Mouse (Mus musculus): ENCODE data around the gene Rita1. TPM values are rescaled to one million over a fixed set of nuclear protein-coding genes. Genes with fewer than 3 reads are reported as not detected.

Rita1 gene
- polyA plus RNA-seq (2016; fragmentation: Nextera tagmentation; extraction: Ambion mirVana) = 16.5 and 17.8 TPM in 2 replicates

- peak within 1 kb of the TSS; percentile 81 for H3K4me3 ChIP-seq
- peak; percentile 97 for DNase-seq (ENCODE audit: extremely low spot score, low spot score)
- WGBS = under 1% methylated on average over 22 of the region's 22 CpGs
- H3K9me3 ChIP-seq = peaks cover 7% of the 10 kb centered on the region; the same call in 1 of the 2 replicates
- no peaks in the 10 kb centered on the region for H3K27me3 ChIP-seq (ENCODE audit: poor library complexity, severe bottlenecking)
- peaks cover 53% of the 10 kb centered on the region for H3K36me3 ChIP-seq (replicated peaks)
- peak within 1 kb of the TSS; percentile 95 for H3K27ac ChIP-seq
- peaks cover 20% of the 10 kb centered on the region for H3K4me1 ChIP-seq
These were observed at the start of gene Rita1, which contains the start of gene Ddx54 for GRCm38 (mm10) chr5:120612442-120612821. Rita1 (minus strand) TSS chr5:120612589. Ddx54 (plus strand) TSS chr5:120612739.

- Histone ChIP-seq H3K9me3 (no peaks in the 10 kb centered on the region), H3K27ac (no peak overlapping the region), H3K4me3 (no peak overlapping the region), H3K4me1 (peaks cover 7% of the 10 kb centered on the region), H3K36me3 (replicated peaks) (no peaks in the 10 kb centered on the region), H3K27me3 (ENCODE audit: poor library complexity, severe bottlenecking) (peaks cover 11% of the 10 kb centered on the region; the same call in 1 of the 2 replicates)
- DNase-seq (ENCODE audit: extremely low spot score, low spot score) = no peak
- 62% methylated on average over 5 of the region's 5 CpGs for WGBS
These were observed 48.4 kb upstream of the Rita1 start for GRCm38 (mm10) chr5:120660816-120661215.

GRCm38 (mm10) chr5:120656281-120656751 is 43.9 kb upstream of the Rita1 start:
- 89% methylated on average over 12 of the region's 12 CpGs for WGBS
- no peak for DNase-seq (ENCODE audit: extremely low spot score, low spot score)
- H3K36me3 ChIP-seq (replicated peaks) = no peaks in the 10 kb centered on the region
- peaks cover 21% of the 10 kb centered on the region for H3K27me3 ChIP-seq (ENCODE audit: poor library complexity, severe bottlenecking)
- no peak overlapping the region for H3K4me3 ChIP-seq
- peaks cover 5% of the 10 kb centered on the region; the same call in 1 of the 2 replicates for H3K4me1 ChIP-seq
- H3K9me3 ChIP-seq = no peaks in the 10 kb centered on the region
- no peak overlapping the region for H3K27ac ChIP-seq

GRCm38 (mm10) chr5:120653873-120654272 is 41.5 kb upstream of the Rita1 start:
- no peak for DNase-seq (ENCODE audit: extremely low spot score, low spot score)
- Histone ChIP-seq H3K9me3 (no peaks in the 10 kb centered on the region), H3K4me3 (no peak overlapping the region), H3K27me3 (ENCODE audit: poor library complexity, severe bottlenecking) (peaks cover 46% of the 10 kb centered on the region), H3K27ac (no peak overlapping the region), H3K4me1 (peaks cover 8% of the 10 kb centered on the region), H3K36me3 (replicated peaks) (no peaks in the 10 kb centered on the region)
- WGBS = 86% methylated on average over 2 of the region's 2 CpGs

- H3K4me1 ChIP-seq = peaks cover 15% of the 10 kb centered on the region
- no peaks in the 10 kb centered on the region for H3K36me3 ChIP-seq (replicated peaks)
- H3K27ac ChIP-seq = no peak overlapping the region
- H3K27me3 ChIP-seq (ENCODE audit: poor library complexity, severe bottlenecking) = peaks cover 53% of the 10 kb centered on the region
- H3K4me3 ChIP-seq = no peak overlapping the region
- WGBS = 82% methylated on average over 28 of the region's 28 CpGs
- H3K9me3 ChIP-seq = no peaks in the 10 kb centered on the region
- DNase-seq (ENCODE audit: extremely low spot score, low spot score) = no peak
These were observed 40.7 kb upstream of the Rita1 start for GRCm38 (mm10) chr5:120652915-120653701.

GRCm38 (mm10) chr5:120651230-120651629 is 38.8 kb upstream of the Rita1 start:
- H3K27ac ChIP-seq = no peak overlapping the region
- H3K4me3 ChIP-seq = no peak overlapping the region
- H3K27me3 ChIP-seq (ENCODE audit: poor library complexity, severe bottlenecking) = peaks cover 72% of the 10 kb centered on the region
- peaks cover 15% of the 10 kb centered on the region for H3K4me1 ChIP-seq
- H3K36me3 ChIP-seq (replicated peaks) = no peaks in the 10 kb centered on the region
- DNase-seq (ENCODE audit: extremely low spot score, low spot score) = no peak
- WGBS = 87% methylated on average over 5 of the region's 5 CpGs
- H3K9me3 ChIP-seq = no peaks in the 10 kb centered on the region

- Histone ChIP-seq H3K4me1 (peaks cover 15% of the 10 kb centered on the region), H3K9me3 (no peaks in the 10 kb centered on the region), H3K36me3 (replicated peaks) (no peaks in the 10 kb centered on the region), H3K27me3 (ENCODE audit: poor library complexity, severe bottlenecking) (peaks cover 77% of the 10 kb centered on the region), H3K4me3 (no peak overlapping the region), H3K27ac (no peak overlapping the region)
- DNase-seq (ENCODE audit: extremely low spot score, low spot score) = no peak
- WGBS = 24% methylated on average over 13 of the region's 13 CpGs
These were observed 37.5 kb upstream of the Rita1 start for GRCm38 (mm10) chr5:120649938-120650337.

DNA sequence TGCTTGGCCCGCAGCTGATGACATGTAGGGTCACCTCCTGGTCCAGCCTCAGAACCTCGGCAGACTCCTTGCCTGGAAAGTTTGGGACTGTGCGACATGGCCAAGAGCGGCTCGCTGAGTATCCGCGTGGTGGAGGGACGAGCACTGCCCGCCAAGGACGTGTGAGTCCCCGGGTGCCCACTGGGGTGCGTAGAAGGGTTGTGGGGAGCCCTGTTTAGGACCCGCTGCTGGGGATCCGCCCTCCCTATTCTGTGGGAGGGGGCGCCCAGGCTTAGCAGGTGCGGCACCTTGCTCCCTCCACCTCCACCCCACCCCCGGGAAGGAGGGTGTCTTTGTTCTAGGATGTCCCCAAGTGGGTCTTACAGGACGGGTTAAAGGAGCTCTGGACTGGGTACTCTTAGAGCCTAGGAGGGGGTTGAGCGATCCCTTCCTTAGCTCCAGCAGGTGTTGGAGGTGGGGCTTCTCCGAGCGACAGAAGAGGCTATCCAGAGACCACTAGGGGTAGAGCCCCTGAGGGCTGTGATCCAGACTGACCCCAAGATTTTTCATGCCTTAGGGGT is 37.1 kb upstream of the Rita1 start:
- Histone ChIP-seq H3K4me1 (peaks cover 15% of the 10 kb centered on the region), H3K4me3 (peak overlapping the region; percentile 45), H3K36me3 (replicated peaks) (no peaks in the 10 kb centered on the region), H3K27ac (no peak overlapping the region), H3K9me3 (no peaks in the 10 kb centered on the region), H3K27me3 (ENCODE audit: poor library complexity, severe bottlenecking) (peaks cover 77% of the 10 kb centered on the region)
- DNase-seq (ENCODE audit: extremely low spot score, low spot score) = no peak
- WGBS = 3% methylated on average over 21 of the region's 21 CpGs

DNA sequence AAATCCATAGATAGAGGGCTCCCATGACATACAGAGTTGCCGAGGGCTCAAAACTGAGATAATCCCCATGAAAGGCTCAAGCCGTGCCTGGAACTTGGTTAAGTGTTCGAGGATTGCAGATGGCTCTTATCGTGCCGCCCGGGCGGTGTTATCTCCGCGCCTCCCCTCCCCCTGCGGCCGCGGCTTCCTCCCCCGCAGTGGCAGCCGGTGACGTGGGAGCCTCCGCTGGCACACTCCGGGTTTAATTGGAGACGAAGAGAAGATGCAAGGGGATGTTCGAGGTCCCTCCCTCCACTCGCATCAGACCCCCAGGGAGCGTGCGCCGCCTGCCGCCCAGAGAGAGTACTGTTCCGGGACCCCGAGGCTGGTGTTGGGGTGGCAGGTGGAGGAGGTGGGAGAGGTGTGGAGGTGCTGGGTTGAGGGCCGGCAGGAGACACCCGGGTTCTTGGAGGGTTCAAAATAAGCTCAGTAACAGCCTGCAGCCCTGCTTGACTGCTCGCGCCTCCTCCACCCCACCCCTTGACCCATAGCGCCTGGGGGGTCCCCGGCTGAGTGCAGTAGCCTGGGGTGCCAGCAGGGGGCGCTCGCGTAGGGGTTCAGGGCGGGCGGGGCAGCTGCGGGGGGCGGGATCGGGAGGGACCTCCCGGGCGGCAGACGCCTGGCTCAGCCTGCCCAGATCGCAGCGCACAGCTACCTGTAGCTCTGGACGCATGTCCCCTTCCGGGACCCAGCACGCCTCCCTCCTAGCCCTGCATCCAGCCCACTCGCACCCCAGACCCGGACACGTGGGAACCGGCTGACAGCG is 36.4 kb upstream of the Rita1 start, which contains the start of gene Rasal1:
TSS of gene Rasal1 (plus strand) at position 244 of the 805 bp plus-strand sequence.
- 2% methylated on average over 50 of the region's 53 CpGs for WGBS
- Histone ChIP-seq H3K36me3 (replicated peaks) (no peaks in the 10 kb centered on the region), H3K27me3 (ENCODE audit: poor library complexity, severe bottlenecking) (peaks cover 77% of the 10 kb centered on the region), H3K4me3 (peak within 1 kb of the TSS; percentile 45), H3K9me3 (no peaks in the 10 kb centered on the region), H3K4me1 (peaks cover 15% of the 10 kb centered on the region), H3K27ac (no peak within 1 kb of the TSS)
- DNase-seq (ENCODE audit: extremely low spot score, low spot score) = peak; percentile 53

GRCm38 (mm10) chr5:120647814-120648491 is 35.6 kb upstream of the Rita1 start:
- H3K9me3 ChIP-seq = no peaks in the 10 kb centered on the region
- no peaks in the 10 kb centered on the region for H3K36me3 ChIP-seq (replicated peaks)
- no peak overlapping the region for H3K4me3 ChIP-seq
- 45% methylated on average over 12 of the region's 12 CpGs for WGBS
- H3K4me1 ChIP-seq = peaks cover 15% of the 10 kb centered on the region
- H3K27ac ChIP-seq = no peak overlapping the region
- peaks cover 73% of the 10 kb centered on the region for H3K27me3 ChIP-seq (ENCODE audit: poor library complexity, severe bottlenecking)
- DNase-seq (ENCODE audit: extremely low spot score, low spot score) = no peak

DNA sequence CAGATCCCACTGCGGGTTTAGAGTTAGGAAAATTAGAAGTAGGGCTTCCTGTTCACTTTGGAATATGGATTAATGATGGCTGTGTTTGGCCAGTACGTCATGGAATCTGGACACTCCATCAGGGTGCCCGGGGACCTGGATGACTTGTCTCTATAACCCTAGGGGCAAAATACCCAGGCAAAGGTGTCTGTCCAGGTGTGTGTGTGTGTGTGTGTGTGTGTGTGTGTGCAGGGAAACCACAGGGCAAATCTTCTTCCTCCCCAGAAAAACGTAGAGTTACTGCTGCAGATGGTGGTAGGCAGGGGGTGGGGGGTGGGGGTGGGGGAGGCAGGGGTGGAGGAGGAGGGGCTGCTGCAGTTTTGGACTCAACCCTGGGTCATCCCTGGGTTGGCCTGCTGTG is 35.0 kb upstream of the Rita1 start:
- Histone ChIP-seq H3K27ac (no peak overlapping the region), H3K4me1 (peaks cover 15% of the 10 kb centered on the region), H3K36me3 (replicated peaks) (no peaks in the 10 kb centered on the region), H3K9me3 (no peaks in the 10 kb centered on the region), H3K27me3 (ENCODE audit: poor library complexity, severe bottlenecking) (peaks cover 67% of the 10 kb centered on the region), H3K4me3 (no peak overlapping the region)
- no peak for DNase-seq (ENCODE audit: extremely low spot score, low spot score)
- 71% methylated on average over 4 of the region's 4 CpGs for WGBS

DNA sequence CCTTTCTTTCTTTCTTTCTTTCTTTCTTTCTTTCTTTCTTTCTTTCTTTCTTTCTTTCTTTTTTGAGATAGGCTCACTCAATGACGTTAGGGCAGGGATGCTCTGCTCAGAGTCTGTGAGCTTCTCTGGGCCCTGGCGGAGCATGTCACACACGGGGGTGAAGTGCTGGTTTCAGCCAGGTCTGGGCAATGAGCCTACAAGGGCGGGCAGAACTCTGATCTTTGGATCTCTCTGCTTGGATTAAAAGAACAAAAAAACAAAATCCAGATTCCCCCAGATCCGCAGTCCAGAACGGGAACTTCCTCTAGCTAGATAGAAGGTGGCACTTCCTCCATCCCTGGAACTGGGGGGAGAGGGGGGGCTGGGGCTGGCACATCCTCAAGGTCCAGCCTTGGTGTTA is 33.5 kb upstream of the Rita1 start:
- Histone ChIP-seq H3K27me3 (ENCODE audit: poor library complexity, severe bottlenecking) (peaks cover 52% of the 10 kb centered on the region), H3K4me3 (no peak overlapping the region), H3K36me3 (replicated peaks) (no peaks in the 10 kb centered on the region), H3K4me1 (peaks cover 15% of the 10 kb centered on the region), H3K9me3 (no peaks in the 10 kb centered on the region), H3K27ac (no peak overlapping the region)
- no peak for DNase-seq (ENCODE audit: extremely low spot score, low spot score)
- WGBS = 76% methylated on average over 6 of the region's 6 CpGs

Measured in forebrain, embryonic 10.5 days (tissue).